Mouse (Mus musculus): ENCODE measurements around the gene Mcts1.

- TF ChIP-seq POLR2A (IDR thresholded peaks at IDR 0.05; ENCODE audit: control insufficient read depth, low read depth, low read length): no peak
- TF ChIP-seq CTCF (IDR thresholded peaks at IDR 0.05; ENCODE audit: control insufficient read depth, insufficient read depth, insufficient replicate concordance, low read depth, low read length): no peak
Observed at GRCm38 (mm10) chrX:38581140-38581539, 19.2 kb upstream of the Mcts1 start.

Measured in testis, adult 2 months (tissue).